Mouse (Mus musculus) heart, embryonic 15.5 days (tissue): ENCODE measurements around the gene Bub3. TPM values are rescaled to one million over a fixed set of nuclear protein-coding genes. Genes with fewer than 3 reads are reported as not detected.

ENCODE experiments used
- ATAC-seq: fragments of 200-750 bp; cut with Nextera tagmentation; replicated peaks from 2 replicates; pipeline ENCODE4 v1.8.0; 2017; ENCODE audit warnings: low read depth, moderate TSS enrichment; ENCODE audit not compliant: insufficient number of reproducible peaks, insufficient read depth, low FRiP score
- H3K27ac ChIP-seq: fragments of 300-500 bp; sonication (generic); 2 replicates; pipeline ENCODE4 v1.5.1; 2015; ENCODE audit warnings: mild to moderate bottlenecking, inconsistent platforms
- H3K27me3 ChIP-seq: fragments of 300-500 bp; sonication (generic); 2 replicates; pipeline ENCODE4 v1.6.1; 2015; ENCODE audit warnings: inconsistent platforms
- H3K36me3 ChIP-seq: fragments of 300-500 bp; sonication (generic); 2 replicates; pipeline ENCODE4 v1.6.1; 2015; ENCODE audit warnings: mild to moderate bottlenecking, inconsistent platforms
- H3K4me1 ChIP-seq: fragments of 300-500 bp; sonication (generic); replicated peaks from 2 replicates; pipeline ENCODE4 v1.6.1; 2015; ENCODE audit warnings: inconsistent platforms
- H3K4me2 ChIP-seq: fragments of 300-500 bp; sonication (generic); 2 replicates; pipeline ENCODE4 v1.6.1; 2015; ENCODE audit warnings: inconsistent platforms, mild to moderate bottlenecking, moderate library complexity
- H3K4me3 ChIP-seq: fragments of 300-500 bp; sonication (generic); 2 replicates; pipeline ENCODE4 v1.5.1; 2015; ENCODE audit warnings: mild to moderate bottlenecking, inconsistent platforms
- H3K9ac ChIP-seq: fragments of 300-500 bp; sonication (generic); 2 replicates; pipeline ENCODE4 v1.6.1; 2015; ENCODE audit warnings: mild to moderate bottlenecking, inconsistent platforms
- H3K9me3 ChIP-seq: fragments of 300-500 bp; sonication (generic); replicated peaks from 2 replicates; pipeline ENCODE4 v1.6.1; 2016; ENCODE audit warnings: inconsistent platforms
- WGBS: fragments of 180-500 bp; shearing (Covaris S2); methylation state at CpG from one replicate; pipeline ENCODE4 v1.1.7; 2015; ENCODE audit warnings: mixed read lengths; 5-methylcytosine and 5-hydroxymethylcytosine counted together
- polyA plus RNA-seq: library from polyadenylated mRNA; unstranded; fragments of >200 nt; fragmentation: Nextera tagmentation; extraction: Ambion mirVana; gene quantifications from 2 replicates; pipeline ENCODE4 v1.2.1, GENCODE M21; 2015

Bub3 gene
- polyA plus RNA-seq, 1 experiment from 2014 or later, result 111 TPM

- 3% methylated on average over 5 of the region's 5 CpGs for WGBS
- no peaks in the 10 kb centered on the region for H3K9me3 ChIP-seq
- no peak overlapping the region for H3K4me3 ChIP-seq
- ATAC-seq, result no peak
- H3K27me3 ChIP-seq, result peaks cover 98% of the 10 kb centered on the region
- H3K9ac ChIP-seq, result no peak overlapping the region
- no peaks in the 10 kb centered on the region for H3K36me3 ChIP-seq
- no peak overlapping the region for H3K27ac ChIP-seq
- peaks cover 21% of the 10 kb centered on the region for H3K4me1 ChIP-seq
- no peak overlapping the region for H3K4me2 ChIP-seq
Observed at GRCm38 (mm10) chr7:131547481-131547880, 12.5 kb upstream of the Bub3 start.

DNA sequence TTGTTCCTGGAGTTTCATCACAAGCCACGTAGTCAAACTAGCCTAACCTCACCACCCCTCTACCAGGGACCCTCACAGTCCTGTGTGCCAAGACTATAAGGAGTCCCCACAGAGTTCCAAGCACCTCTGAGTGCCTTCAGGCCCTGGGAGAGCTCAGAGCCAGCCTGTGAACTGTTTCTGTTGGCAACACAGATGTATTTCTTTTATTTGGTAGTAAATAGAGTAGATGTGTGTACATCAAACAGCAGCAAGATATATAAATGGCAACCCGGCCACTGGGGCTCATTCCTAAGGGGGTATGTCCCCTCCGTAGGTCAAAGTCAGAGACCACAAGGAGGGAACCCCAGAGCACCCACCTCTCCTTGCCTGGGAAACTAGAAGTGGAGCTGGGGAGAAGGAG is 11.5 kb upstream of the Bub3 start, which contains the start of gene Hmx2:
Gene Hmx2, plus strand, starts transcription at position 301 of the 400 bp plus-strand sequence.
- Histone ChIP-seq H3K36me3 (no peaks in the 10 kb centered on the region), H3K4me1 (peaks cover 12% of the 10 kb centered on the region), H3K27ac (no peak within 1 kb of the TSS), H3K4me2 (no peak within 1 kb of the TSS), H3K9me3 (no peaks in the 10 kb centered on the region), H3K4me3 (no peak within 1 kb of the TSS), H3K27me3 (peaks cover 98% of the 10 kb centered on the region), H3K9ac (no peak within 1 kb of the TSS)
- ATAC-seq, result no peak
- 2% methylated on average over 3 of the region's 3 CpGs for WGBS

- H3K9ac ChIP-seq, result no peak overlapping the region
- H3K27me3 ChIP-seq, result peaks cover 97% of the 10 kb centered on the region
- no peaks in the 10 kb centered on the region for H3K36me3 ChIP-seq
- peaks cover 23% of the 10 kb centered on the region for H3K4me1 ChIP-seq
- H3K4me3 ChIP-seq, result no peak overlapping the region
- no peak overlapping the region for H3K27ac ChIP-seq
- H3K4me2 ChIP-seq, result no peak overlapping the region
- no peak for ATAC-seq
- no peaks in the 10 kb centered on the region for H3K9me3 ChIP-seq
- WGBS, result 1% methylated on average over 4 of the region's 4 CpGs
Observed at GRCm38 (mm10) chr7:131551471-131551870, 8.6 kb upstream of the Bub3 start.

- peaks cover 28% of the 10 kb centered on the region for H3K4me1 ChIP-seq
- no peak overlapping the region for H3K4me2 ChIP-seq
- under 1% methylated on average over 42 of the region's 42 CpGs for WGBS
- no peaks in the 10 kb centered on the region for H3K9me3 ChIP-seq
- H3K4me3 ChIP-seq, result no peak overlapping the region
- H3K9ac ChIP-seq, result no peak overlapping the region
- ATAC-seq, result no peak
- peaks cover 97% of the 10 kb centered on the region for H3K27me3 ChIP-seq
- no peaks in the 10 kb centered on the region for H3K36me3 ChIP-seq
- H3K27ac ChIP-seq, result no peak overlapping the region
Observed at GRCm38 (mm10) chr7:131551931-131552741, 7.9 kb upstream of the Bub3 start.

DNA sequence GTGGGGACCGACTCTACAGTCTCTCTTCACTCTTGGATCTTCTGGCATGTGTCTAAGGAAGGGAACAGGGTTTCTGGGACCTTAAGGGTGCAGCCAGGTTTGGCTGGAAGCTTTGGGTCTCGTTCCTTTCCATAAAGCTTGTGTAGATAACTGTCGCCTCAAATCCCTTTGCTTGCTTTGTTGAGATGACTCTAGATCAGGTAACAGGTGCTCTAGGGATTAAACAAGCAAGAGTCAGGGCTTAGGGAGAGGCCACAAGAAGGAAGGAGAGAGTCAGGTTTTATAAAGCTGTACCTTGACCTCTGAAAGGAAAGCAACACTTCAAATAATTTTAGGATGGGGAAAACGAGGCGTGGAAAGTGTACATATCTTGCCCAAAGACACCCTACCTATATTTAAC is 7.2 kb upstream of the Bub3 start:
- no peak overlapping the region for H3K4me3 ChIP-seq
- no peak overlapping the region for H3K27ac ChIP-seq
- H3K27me3 ChIP-seq, result peaks cover 97% of the 10 kb centered on the region
- WGBS, result 2% methylated on average over 5 of the region's 5 CpGs
- H3K36me3 ChIP-seq, result no peaks in the 10 kb centered on the region
- peaks cover 28% of the 10 kb centered on the region for H3K4me1 ChIP-seq
- no peak overlapping the region for H3K4me2 ChIP-seq
- no peaks in the 10 kb centered on the region for H3K9me3 ChIP-seq
- ATAC-seq, result no peak
- H3K9ac ChIP-seq, result no peak overlapping the region

DNA sequence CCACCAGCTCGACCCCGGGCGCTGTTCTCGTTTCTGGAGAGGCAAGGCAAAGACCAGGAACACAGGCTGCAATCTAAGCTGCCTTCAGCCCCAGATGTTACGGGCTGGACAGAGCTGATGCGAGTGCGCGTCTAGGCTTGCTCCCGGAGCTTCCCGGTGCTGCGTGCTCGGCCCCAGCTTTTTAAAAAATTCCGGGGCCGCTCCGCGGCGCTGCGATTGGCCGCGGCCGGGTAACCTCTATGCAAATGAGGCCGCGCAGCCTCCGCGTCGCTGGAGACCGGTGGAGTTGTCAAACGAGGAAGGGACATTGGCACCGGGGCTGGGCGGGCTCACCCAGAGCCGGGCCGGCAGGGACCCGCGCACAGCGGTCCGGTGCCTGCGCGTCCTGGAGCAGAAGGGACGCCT is 6.2 kb upstream of the Bub3 start:
- peak overlapping the region; percentile 64 for H3K4me2 ChIP-seq
- H3K4me3 ChIP-seq, result peak overlapping the region; percentile 42
- WGBS, result under 1% methylated on average over 36 of the region's 39 CpGs
- H3K9ac ChIP-seq, result no peak overlapping the region
- no peak overlapping the region for H3K27ac ChIP-seq
- H3K9me3 ChIP-seq, result no peaks in the 10 kb centered on the region
- ATAC-seq, result peak; percentile 10; the same call in 1 of the 2 replicates
- peaks cover 28% of the 10 kb centered on the region for H3K4me1 ChIP-seq
- peaks cover 97% of the 10 kb centered on the region for H3K27me3 ChIP-seq
- no peaks in the 10 kb centered on the region for H3K36me3 ChIP-seq

DNA sequence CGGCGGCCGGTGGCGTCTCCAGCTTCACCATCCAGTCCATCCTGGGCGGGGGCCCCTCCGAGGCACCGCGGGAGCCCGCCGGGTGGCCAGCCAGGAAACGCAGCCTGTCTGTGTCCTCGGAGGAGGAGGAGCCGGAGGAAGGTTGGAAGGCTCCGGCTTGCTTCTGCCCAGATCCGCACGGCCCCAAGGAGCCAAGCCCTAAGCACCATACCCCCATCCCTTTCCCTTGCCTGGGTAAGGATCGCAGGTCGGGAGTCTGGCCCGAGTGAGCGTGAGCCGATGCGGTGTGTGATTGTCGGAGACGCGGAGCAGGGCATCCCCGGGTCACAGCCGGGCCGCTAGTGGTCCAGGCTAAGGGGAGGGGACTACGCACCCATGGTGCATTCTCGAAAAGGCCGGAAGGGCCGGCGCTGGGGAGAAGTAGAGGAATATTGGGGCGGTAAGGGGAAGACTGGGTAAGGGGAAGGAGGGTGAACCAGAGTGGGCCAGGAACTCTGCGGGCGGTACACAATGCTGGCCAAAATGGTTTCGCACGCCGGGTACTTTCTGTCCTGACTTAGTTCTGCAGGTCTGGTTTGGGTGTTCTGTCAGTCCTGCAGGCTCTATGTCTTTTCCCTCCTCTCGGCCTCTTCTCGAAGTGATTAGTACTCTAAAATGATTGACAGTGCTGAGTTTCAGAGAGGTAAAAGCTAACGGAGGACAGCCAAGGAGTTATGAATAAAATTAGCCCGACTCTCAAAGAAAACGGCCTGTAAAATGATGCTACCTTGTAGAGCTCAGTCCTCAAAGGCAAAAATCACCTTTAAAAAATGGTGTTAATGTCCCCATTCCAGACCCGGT is 5.5 kb upstream of the Bub3 start:
- WGBS, result under 1% methylated on average over 45 of the region's 45 CpGs

GRCm38 (mm10) chr7:131555301-131556081 is 4.5 kb upstream of the Bub3 start:
- Histone ChIP-seq H3K9ac (no peak overlapping the region), H3K27me3 (peaks cover 88% of the 10 kb centered on the region), H3K27ac (no peak overlapping the region), H3K4me1 (peaks cover 28% of the 10 kb centered on the region), H3K4me2 (peak overlapping the region; percentile 55), H3K4me3 (peak overlapping the region; percentile 32), H3K9me3 (no peaks in the 10 kb centered on the region), H3K36me3 (no peaks in the 10 kb centered on the region)
- ATAC-seq, result no peak
- WGBS, result 2% methylated on average over 68 of the region's 68 CpGs

More for the DNA sequence above, 5.5 kb upstream of the Bub3 start:
- Histone ChIP-seq H3K4me2 (peak overlapping the region; percentile 64), H3K36me3 (no peaks in the 10 kb centered on the region), H3K27me3 (peaks cover 97% of the 10 kb centered on the region), H3K9ac (no peak overlapping the region), H3K27ac (no peak overlapping the region), H3K9me3 (no peaks in the 10 kb centered on the region), H3K4me1 (peaks cover 28% of the 10 kb centered on the region), H3K4me3 (peak overlapping the region; percentile 42)
- ATAC-seq, result peak; percentile 23; the same call in 1 of the 2 replicates

DNA sequence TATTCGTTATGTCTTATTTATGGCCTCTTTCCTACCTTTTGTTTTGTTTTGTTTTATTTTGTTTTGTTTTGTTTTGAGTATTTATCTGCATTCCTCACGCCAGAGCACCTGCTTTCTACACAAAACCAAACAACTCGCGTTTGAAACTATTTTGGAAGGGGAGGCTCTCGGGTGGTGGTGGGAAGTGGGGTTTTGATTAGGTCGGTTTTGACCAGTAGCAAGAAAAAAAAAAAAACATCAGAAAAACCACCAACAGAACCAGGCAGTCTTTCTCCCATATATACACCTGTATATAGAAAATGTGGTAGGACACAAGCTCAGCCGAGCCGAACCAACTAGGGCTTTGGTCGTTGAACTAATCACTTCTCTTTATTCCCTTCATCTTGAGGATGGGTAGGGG is 3.9 kb upstream of the Bub3 start:
- Histone ChIP-seq H3K4me1 (peaks cover 30% of the 10 kb centered on the region), H3K27me3 (peaks cover 81% of the 10 kb centered on the region), H3K27ac (no peak overlapping the region), H3K4me2 (no peak overlapping the region; the same call in 1 of the 2 replicates), H3K9ac (no peak overlapping the region), H3K4me3 (peak overlapping the region; percentile 32), H3K9me3 (no peaks in the 10 kb centered on the region), H3K36me3 (no peaks in the 10 kb centered on the region)
- WGBS, result 3% methylated on average over 9 of the region's 9 CpGs
- ATAC-seq, result no peak

DNA sequence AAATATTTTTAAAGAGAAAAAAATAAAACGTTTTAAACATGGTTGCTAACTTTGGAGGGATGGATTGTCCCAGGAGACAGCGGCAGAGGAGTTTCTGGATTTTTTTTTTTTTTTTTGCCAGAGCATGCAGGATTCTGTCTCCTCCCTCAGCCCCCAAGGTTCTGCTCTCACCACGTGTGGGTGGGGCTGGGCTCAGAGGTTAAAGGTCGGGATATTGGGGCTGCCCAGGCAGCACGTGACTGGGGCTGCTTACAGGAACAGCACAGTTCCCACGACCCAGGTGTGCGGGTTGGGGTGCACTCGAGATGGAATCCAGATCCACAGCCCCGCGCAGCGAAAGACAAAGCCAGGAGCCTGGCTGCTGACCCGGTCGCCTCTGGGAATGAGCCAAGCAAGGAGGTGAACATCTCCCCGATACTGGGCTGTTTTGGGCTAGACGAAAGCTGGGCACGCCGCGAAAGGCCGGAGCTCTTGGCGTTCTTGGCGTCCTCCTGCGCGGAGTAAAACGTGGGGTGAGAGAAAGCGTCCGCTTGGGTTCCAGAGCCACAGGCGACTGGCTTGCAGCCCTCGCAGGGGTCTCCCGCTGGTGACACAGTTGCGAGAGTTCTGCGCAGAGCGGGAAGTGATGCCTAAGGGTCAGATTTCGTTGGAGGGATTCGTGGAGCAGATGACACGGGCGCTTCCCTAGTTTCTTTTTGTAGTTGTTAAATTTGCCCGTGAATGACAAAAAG is 3.3 kb upstream of the Bub3 start:
- WGBS, result 1% methylated on average over 37 of the region's 37 CpGs
- H3K4me1 ChIP-seq, result peaks cover 34% of the 10 kb centered on the region
- ATAC-seq, result no peak
- no peaks in the 10 kb centered on the region for H3K36me3 ChIP-seq
- H3K4me2 ChIP-seq, result no peak overlapping the region
- H3K4me3 ChIP-seq, result 0 out of 2 replicates have a peak overlapping the region, but pooled peaks have one; percentile 16
- no peaks in the 10 kb centered on the region for H3K9me3 ChIP-seq
- H3K27ac ChIP-seq, result no peak overlapping the region
- no peak overlapping the region for H3K9ac ChIP-seq
- peaks cover 76% of the 10 kb centered on the region for H3K27me3 ChIP-seq
